Mouse (Mus musculus): ENCODE data around the gene Spaca7. TPM values are rescaled to one million over a fixed set of nuclear protein-coding genes. Genes with fewer than 3 reads are reported as not detected.

Gene Spaca7
- polyA plus RNA-seq, 1 experiment from 2014 or later = not detected

- Histone ChIP-seq H3K4me2 (no peak overlapping the region), H3K27me3 (ENCODE audit: control insufficient read depth, insufficient read depth, low read length) (no peaks in the 10 kb centered on the region), H3K4me3 (ENCODE audit: low read depth, low read length) (no peak overlapping the region), H3K9me3 (replicated peaks; ENCODE audit: control insufficient read depth, low read length) (no peaks in the 10 kb centered on the region), H3K27ac (ENCODE audit: low read depth, low read length) (no peak overlapping the region), H3K9ac (ENCODE audit: low read depth, low read length) (no peak overlapping the region), H3K36me3 (ENCODE audit: control insufficient read depth, insufficient read depth, low read length) (peaks cover 30% of the 10 kb centered on the region), H3K4me1 (ENCODE audit: control insufficient read depth, insufficient read depth, low read length) (0 out of 2 replicates have a peak, but pooled peaks cover 2% of the 10 kb centered on the region)
- no peak for ATAC-seq (replicated peaks; ENCODE audit: insufficient number of reproducible peaks, low FRiP score, low TSS enrichment)
- 88% methylated on average over 4 of the region's 4 CpGs for WGBS (ENCODE audit: insufficient replicate concordance)
These were observed 76.1 kb downstream of the Spaca7 start for GRCm38 (mm10) chr8:12648951-12649350.

Other genes starting within 250 kb of the Spaca7 start
- not detected in 2 replicates for gene Sox1, start 177.7 kb upstream of the Spaca7 start, polyA plus RNA-seq (2014; fragmentation: Nextera tagmentation; extraction: Ambion mirVana)
- 33.6 and 37.1 TPM in 2 replicates for gene Tubgcp3, start 99.2 kb downstream of the Spaca7 start, polyA plus RNA-seq (2014; fragmentation: Nextera tagmentation; extraction: Ambion mirVana)
- 15.6 and 16.4 TPM in 2 replicates for gene Atp11a, start 184.0 kb downstream of the Spaca7 start, polyA plus RNA-seq (2014; fragmentation: Nextera tagmentation; extraction: Ambion mirVana)

Data from heart, embryonic 11.5 days (tissue).